ENCODE assay signal across 17 mouse cellular contexts in genomic region chr7:117658739-117659138, GRCm38 (mm10).
"Had no signal": no experiment of that assay in that cellular context is flagged by ENCODE, and none has a peak within 500 bp of the region (broad histone marks: within the 10 kb centered on the region; RNA-seq: fewer than 3 reads in every experiment).

No protein-coding gene starts in this region.

- H3K9me3 ChIP-seq: intestine, embryonic 15.5 days; limb, embryonic 10.5 days; liver, embryonic 15.5 days; midbrain, embryonic 13.5 days; neural tube, embryonic 12.5 days had no signal

- ATAC-seq: intestine, embryonic 15.5 days; lung, postnatal 0 days; midbrain, embryonic 13.5 days had no signal

- H3K36me3 ChIP-seq: intestine, embryonic 15.5 days; limb, embryonic 10.5 days; liver, embryonic 15.5 days; neural tube, embryonic 12.5 days had no signal

- DNase-seq: kidney, adult 18-20 months; kidney, postnatal 10 days; kidney, postnatal 4 days; lung, adult 2 months; lung, postnatal 36 days; right cerebral cortex, postnatal 25 days; thymus, adult 2 months; thymus, postnatal 25 days had no signal

- H3K27me3 ChIP-seq: intestine, embryonic 15.5 days; liver, embryonic 15.5 days; midbrain, embryonic 13.5 days; neural tube, embryonic 12.5 days had no signal

- H3K4me3 ChIP-seq: intestine, embryonic 15.5 days; limb, embryonic 10.5 days; liver, embryonic 15.5 days; midbrain, embryonic 13.5 days; myocyte; neural tube, embryonic 12.5 days had no signal

- H3K9ac ChIP-seq: intestine, embryonic 15.5 days; liver, embryonic 15.5 days; midbrain, embryonic 13.5 days; neural tube, embryonic 12.5 days had no signal

- H3K4me1 ChIP-seq: intestine, embryonic 15.5 days; limb, embryonic 10.5 days; liver, embryonic 15.5 days; midbrain, embryonic 13.5 days; neural tube, embryonic 12.5 days had no signal

- H3K4me2 ChIP-seq: intestine, embryonic 15.5 days; liver, embryonic 11.5 days; liver, embryonic 15.5 days; midbrain, embryonic 13.5 days; neural tube, embryonic 12.5 days had no signal

- H3K27ac ChIP-seq: intestine, embryonic 15.5 days; limb, embryonic 10.5 days; liver, embryonic 15.5 days; midbrain, embryonic 13.5 days; neural tube, embryonic 12.5 days; stomach, postnatal 0 days had no signal
